Mouse (Mus musculus): Measurements from ENCODE around the gene 4933424G06Rik.

The 4933424G06Rik gene

DNA sequence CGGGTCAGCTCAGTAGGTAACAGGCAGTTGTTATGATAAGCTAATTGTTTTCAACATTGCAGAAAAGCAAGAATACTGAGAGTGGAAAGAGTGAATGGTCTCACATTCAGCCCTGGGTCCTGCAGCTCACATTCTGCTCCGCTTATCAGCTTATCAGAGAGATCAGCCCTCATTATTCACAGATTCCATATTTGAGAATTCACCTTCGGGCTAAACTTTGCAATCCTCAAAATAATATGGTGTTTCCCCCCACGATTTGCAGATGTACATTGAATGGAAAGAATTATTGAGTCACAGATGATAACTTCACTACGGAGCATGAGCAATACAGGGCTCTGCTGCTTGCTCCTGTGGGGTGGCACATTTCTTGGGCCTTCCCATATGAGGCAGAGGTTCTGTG is 58.8 kb downstream of the 4933424G06Rik start:
- in situ Hi-C loops (cut with MboI, MseI), result loop anchor here in 1 of 2 experiments (5.0 kb wide), 2 partner anchors 61 to 194 kb away; no protein-coding TSS in a partner anchor

DNA sequence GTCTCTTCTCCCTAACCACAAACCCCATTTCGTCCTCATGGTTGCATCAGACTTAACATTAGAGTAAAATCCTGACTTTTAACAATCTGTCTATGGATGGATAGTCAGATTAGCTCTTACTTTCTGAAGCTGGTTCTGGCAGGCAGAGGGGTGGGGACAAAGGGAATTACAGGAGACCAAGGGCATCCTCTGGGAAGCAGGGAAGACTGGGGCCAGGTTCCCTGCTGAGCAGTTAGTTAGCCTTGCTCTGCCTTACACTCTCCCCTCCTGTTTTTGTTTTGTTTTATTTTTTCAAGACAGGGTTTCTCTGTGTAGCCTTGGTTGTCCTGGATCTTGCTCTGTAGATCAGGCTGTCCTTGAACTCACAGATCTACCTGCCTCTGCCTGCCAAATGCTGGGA is 60.0 kb downstream of the 4933424G06Rik start:
- in situ Hi-C loops (cut with MboI, MseI), result loop anchor here (5.0 kb wide), 3 partner anchors 63 to 192 kb away; partner anchors contain the start of gene Cox5b (in 1 of the 2)

DNA sequence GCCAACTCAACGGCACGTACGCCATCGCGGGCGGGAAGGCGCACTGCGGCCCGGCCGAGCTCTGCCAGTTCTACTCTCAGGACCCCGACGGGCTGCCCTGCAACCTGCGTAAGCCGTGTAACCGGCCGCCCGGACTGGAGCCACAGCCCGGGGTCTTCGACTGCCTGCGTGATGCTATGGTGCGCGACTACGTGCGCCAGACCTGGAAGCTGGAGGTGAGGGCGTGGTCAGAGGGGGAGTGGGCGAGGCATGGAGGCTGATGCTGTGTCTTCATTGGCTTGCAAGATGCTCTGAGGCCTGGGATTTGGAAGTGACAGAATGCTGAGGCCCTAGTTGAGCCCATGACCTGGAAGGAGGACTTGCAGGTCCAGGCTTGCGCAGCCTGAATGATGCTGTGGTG is 61.0 kb downstream of the 4933424G06Rik start:
- in situ Hi-C loops (cut with MboI, MseI), result loop anchor here in 1 of 2 experiments (5.0 kb wide), 1 partner anchor 79 kb away; the partner anchor contains the start of gene Cox5b

DNA sequence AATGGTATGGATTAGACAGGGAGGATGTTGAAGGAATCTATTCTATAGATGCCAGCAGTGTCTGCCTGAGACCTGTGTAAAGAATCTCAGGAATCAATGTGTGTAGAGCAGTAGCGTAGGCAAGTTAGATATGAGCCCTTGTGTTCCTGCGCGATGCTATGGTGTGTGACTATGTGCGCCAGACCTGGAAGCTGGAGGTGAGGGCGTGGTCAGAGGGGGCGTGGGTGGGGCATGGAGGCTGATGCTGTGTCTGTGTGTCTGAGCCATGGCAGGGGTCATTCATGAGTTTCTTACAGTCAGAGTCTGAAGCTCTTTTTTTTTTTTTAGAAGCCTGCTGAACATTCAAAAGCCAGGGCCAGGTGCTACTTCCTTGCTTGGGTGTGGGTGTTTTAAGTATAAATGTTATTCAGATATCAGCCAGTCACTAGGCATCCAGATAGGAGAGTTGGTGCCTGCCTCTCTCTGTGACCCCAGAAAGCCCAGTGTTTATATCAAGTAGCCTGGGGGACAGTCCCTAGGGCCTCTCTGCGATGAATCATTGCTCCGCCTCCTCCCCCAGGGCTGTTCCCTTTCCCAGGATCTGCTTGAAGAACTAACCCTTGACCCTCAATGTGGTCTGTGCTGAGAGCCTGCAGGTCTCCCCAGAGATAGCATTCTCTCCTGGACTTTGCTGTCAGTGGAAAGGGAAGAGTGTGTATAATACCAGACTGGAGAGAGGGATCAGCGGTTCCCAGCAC is 62.4 kb downstream of the 4933424G06Rik start:
- in situ Hi-C loops (cut with MboI, MseI), result loop anchor here in 1 of 2 experiments (5.0 kb wide), 1 partner anchor 80 kb away; the partner anchor contains the start of gene Cox5b

DNA sequence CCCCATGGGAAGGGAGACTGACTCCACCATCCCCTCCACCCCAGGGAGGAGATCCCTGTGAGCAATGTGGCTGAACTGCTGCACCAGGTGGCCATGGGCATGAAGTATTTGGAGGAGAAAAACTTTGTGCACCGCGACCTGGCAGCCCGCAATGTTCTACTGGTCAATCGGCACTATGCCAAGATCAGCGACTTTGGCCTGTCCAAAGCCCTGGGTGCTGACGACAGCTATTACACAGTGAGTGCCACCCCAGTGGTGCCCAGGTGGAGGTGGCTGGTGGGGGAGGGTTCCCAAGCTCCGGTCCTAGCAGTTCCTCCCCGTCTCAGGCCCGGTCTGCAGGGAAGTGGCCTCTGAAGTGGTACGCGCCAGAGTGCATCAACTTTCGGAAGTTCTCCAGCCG is 70.8 kb downstream of the 4933424G06Rik start:
- in situ Hi-C loops (cut with MboI, MseI), result loop anchor here (5.0 kb wide), 1 partner anchor 462 kb away; no protein-coding TSS in a partner anchor

DNA sequence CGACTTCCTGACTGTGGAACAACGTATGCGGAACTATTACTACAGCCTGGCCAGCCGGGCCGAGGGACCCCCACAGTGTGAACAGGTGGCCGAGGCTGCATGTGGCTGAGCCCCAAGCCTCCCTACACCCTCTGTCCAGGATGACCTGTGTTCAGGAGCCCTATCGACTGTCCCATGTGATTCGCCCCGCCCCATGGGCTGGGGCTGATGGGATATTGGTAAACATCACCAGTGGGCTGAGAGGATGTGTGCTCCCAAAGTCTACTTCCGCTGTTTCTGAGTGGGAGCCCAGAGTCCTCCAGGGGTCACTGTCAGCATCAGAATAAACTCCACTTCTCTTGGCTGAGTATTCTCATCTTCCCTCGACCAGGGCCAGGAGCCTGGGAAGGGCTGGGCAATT is 72.5 kb downstream of the 4933424G06Rik start:
- in situ Hi-C loops (cut with MboI, MseI), result loop anchor here (5.0 kb wide), 1 partner anchor 460 kb away; no protein-coding TSS in a partner anchor

DNA sequence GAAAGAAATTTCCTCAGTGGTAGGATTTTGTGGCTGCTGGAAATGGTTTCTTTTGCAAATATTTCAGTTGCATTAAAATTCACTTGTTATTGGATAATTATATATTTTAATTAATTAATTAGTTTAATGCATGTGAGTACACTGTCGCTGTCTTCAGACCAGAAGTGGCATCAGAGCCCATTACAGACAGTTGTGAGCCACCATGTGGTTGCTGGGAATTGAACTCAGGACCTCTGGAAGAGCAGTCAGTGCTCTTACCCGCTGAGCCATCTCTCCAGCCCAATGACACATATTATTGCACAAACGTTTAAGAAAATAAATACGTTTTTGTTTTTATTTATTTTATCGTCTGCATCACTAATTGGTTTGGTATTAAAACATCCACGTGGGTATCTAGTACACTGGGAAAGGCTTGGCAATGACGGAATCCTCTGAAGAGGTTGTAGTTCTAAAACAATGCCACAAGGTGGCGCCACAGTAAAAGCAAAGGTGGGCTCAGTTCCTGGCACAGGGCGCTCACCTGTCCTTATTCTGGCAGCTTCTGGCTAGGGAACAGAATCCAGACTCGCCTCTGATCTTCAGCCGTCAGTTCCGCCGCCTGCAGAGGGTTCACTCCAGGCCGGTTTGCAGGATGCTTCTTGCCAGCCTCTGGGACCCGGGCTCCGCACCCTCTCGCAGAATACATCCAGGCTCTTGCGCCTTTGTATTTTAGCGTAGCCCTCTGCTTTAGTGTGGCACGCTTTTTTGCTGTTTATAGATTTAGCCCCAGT is 74.6 kb downstream of the 4933424G06Rik start:
- in situ Hi-C loops (cut with MboI, MseI), result loop anchor here (5.0 kb wide), 1 partner anchor 458 kb away; no protein-coding TSS in a partner anchor

DNA sequence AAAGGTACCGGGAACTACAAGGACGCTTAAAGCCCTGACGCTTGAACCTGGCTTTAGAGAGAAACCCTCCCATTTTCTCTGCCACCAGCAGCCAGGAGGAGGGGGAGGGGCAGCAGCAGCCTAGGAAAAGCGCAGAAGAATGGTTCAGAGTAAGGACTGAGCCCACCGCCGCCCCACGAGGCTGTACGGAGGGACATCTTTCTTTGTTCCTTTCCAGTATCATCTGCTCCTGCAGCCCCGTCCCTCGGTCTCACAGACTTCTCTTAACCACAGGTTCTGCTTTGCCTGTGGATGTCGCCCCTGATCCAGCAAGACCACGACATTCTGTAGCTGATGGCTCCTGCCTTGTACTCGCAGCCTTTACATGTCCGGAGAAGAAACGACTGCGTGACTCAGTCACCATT is 75.3 kb downstream of the 4933424G06Rik start:
- in situ Hi-C loops (cut with MboI, MseI), result no loop called here

DNA sequence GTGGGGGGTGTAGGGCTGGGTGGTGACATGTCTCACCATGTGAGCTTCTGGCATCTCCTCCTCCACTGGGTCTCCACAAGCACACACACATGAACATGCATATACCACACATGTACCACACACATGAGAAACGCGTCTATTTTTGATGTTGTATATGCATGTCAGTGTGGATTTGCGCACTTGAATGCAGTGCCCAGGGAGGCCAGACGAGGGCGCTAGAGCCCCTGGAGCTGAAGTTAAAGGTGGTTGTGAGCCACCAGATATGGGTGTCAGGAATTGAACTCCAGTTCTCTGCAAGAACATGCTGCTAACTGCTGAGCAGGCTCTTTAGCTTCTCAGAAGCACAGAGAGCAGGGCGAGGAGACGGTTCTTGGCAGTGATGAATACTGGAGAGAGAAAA is 76.4 kb downstream of the 4933424G06Rik start:
- in situ Hi-C loops (cut with MboI, MseI), result no loop called here

DNA sequence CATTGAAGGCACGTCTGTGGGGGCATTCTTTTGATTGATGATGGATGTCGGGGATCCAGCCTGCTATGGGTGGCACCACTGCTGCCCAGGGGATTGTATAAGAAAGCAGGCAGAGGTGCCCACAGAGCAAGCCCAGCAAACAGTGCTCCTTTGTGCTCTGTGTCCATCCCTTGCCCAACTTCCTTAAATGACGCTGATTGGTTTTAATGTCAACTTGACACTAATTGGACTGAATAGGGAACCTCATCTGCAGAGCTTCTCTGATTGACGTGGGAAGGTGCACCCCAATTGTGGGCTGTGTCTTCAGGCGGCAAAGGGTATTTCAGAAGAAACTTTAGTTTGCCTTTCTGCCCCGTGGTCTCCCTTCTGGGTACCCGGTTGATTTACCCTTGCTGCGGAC is 79.5 kb downstream of the 4933424G06Rik start:
- in situ Hi-C loops (cut with MboI, MseI), result no loop called here

DNA sequence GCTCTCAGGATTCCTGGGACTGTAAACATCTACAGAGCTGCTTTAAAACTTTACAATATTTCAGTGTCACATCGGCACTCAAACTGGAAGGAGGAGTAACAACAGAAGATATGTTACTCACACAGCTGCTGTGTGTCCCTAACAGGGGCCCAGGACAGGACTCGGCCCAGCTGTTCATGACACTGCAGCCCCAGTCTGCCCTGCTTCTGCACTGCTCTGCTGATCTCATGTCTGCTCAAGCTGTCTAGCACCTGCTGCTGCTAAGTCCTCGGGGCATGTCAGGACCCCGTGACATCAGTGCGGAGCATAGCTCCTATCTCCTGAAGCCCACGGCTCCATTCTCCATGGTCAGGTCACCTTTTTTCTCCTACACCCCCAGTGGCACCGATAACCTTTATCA is 86.8 kb downstream of the 4933424G06Rik start:
- in situ Hi-C loops (cut with MboI, MseI), result no loop called here

DNA sequence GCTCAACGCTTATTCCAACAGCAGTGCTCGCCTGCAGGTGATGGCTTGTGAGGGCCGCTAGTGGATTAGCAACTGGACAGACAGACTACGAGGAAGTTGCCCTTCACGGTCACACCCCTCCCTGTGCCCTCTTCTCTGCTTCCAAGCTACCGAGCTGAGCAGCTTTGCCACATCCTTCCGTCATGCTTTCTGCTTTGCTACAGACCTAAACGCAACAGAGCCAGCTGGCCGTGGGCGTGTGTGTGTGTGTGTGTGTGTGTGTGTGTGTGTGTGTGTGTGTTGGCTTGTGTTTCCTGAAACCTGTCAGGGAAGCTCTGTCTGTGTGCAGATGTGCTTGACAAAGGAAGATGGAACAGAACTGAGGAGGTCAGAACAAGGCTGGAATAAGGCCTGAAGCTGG is 87.5 kb downstream of the 4933424G06Rik start:
- in situ Hi-C loops (cut with MboI, MseI), result no loop called here

DNA sequence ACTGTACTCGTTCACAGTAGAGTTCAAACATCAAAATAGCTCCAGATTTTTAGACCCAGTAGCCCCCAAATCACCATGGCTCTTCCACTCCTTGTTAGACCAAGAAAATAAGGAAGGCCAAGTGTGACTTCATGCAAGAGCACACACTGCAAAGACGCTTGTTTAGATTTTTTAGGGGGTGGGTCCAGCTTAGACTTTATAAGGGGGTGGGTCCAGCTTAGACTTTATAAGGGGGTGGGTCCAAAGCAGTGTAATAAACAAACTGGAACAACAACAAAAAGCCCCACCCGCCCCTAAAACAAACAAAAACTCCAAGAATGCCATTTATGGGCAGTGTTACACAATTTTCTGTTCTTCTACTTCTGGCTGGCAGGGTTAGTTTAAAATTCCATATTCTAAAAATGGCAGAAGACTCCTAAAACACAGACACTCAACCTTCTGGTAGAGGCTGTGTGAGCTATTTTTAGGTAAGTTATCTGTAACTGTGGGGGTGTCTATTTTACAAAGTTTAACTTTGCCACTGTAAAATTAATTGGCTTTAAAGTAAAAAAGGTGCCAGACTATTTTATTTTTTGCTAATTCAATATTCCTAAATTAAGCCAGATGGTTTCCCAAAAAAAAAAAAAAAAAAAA is 90.5 kb downstream of the 4933424G06Rik start:
- in situ Hi-C loops (cut with MboI, MseI), result no loop called here

DNA sequence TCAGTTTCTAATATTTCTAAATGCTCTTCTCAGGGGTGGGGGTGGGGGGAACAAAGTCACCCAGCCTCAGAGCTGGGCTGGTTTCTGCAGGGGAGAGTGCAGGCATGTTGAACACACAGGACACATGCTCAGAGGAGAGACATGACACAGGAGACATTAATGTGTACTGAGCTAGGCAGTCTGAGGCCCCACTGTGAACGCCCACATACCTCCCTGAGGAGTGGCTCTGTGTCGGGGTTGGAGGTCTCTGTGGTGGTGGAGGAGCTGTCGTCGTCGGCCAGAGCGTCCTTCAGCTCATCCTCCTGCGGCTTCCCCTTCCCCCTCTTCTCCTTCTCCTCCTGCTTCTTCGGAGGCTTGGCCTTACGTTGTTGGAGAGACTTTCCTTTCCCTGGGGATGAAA is 94.3 kb downstream of the 4933424G06Rik start:
- in situ Hi-C loops (cut with MboI, MseI), result no loop called here

DNA sequence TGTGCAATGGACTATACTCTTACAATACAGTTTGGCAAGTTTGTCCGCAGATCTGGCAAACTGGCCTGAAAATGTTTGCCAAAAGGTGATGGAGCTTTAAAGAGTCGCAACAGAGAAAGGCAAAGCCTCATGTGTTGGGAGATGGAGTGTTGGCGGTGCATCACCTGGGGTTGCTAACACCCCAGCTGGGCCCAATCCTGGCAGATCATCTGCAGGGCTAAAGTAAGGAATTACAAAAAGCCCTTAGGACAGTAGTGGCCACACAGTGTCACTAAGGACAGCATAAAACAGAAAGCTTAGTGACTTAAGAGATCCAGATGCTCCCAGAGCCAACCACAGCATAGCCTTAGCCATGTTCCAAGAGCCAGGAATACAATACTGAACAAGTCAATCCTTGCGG is 94.9 kb downstream of the 4933424G06Rik start:
- in situ Hi-C loops (cut with MboI, MseI), result no loop called here

DNA sequence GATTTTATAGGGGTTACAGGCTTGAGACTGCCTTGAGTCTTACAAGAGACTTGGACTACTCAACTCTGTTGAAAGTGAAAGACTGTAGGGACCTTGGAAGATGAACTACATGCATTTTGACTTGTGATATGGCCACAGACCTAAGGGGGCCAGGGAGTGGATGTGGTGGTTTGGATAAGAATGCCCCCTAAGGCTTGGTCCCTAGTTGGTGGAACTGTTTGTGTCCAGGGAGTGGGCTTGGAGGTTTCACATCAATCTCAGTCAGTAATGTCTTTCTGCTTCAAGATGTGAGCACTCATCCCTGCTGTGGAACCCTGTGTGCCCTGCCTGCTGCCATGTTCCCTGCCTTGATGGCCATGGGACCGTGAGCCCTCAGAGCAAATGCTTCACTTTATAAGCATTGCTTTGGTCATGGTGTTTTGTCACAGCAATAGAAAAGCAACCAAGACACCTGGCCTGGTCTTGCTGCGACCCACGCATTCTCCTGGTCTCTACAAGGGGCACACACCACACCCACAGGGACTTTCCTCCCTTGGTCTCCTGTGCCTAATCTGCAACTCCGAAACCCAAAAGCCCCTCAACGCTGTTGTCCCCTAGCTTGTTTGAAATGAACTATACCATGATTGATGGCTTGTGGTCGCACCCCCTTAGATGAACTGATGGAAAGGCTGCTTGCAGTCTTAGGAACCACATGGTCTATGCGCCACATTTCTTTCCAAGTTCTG is 96.4 kb downstream of the 4933424G06Rik start:
- in situ Hi-C loops (cut with MboI, MseI), result no loop called here

DNA sequence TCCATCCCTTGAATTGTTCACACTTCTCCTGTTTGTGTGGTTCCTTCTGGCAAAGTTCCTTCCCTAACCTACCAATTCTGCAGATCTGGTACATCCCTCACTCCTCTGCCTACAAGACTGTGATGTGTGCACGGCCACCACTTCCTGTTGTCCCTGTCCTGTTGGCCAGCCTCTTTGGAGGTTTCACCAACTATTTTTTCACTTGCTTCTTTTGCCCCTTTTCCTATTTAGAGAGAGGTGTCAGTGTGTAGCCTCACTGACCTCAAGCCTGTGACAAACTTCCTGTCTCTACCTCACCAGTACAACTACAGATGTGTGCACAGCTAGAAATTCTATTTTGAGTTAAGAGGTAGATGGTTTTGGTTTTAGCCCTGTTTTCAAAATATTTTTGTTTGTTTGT is 97.1 kb downstream of the 4933424G06Rik start:
- in situ Hi-C loops (cut with MboI, MseI), result no loop called here
